Mouse (Mus musculus) common myeloid progenitor, adult 5-6 weeks (primary cell): Measurements from ENCODE around the gene Grip1. TPM values are rescaled to one million over a fixed set of nuclear protein-coding genes. Genes with fewer than 3 reads are reported as not detected.
A peak's percentile ranks its signal among the peaks of the same experiment; 100 is the strongest.

ENCODE experiments used
- ATAC-seq: replicated peaks from 2 replicates; pipeline ENCODE4 v1.8.0; 2016; ENCODE audit warnings: low read depth, mild to moderate bottlenecking, moderate TSS enrichment, inconsistent platforms; ENCODE audit not compliant: poor library complexity, severe bottlenecking
- total RNA-seq: library from RNA; stranded (forward); fragments of 200-1000, 187-1606 nt; gene quantifications from 2 replicates; pipeline ENCODE4 v1.2.3, GENCODE M21; 2017

The Grip1 gene
- total RNA-seq, 1 experiment from 2014 or later: not detected

GRCm38 (mm10) chr10:120005581-120005980 lies 552.0 kb downstream of the Grip1 start:
- no peak for ATAC-seq

- no peak for ATAC-seq
Observed at GRCm38 (mm10) chr10:120012331-120012730, 558.7 kb downstream of the Grip1 start.

- no peak for ATAC-seq
Observed at GRCm38 (mm10) chr10:120015117-120015516, 561.5 kb downstream of the Grip1 start.

GRCm38 (mm10) chr10:120026437-120026836 lies 572.8 kb downstream of the Grip1 start:
- ATAC-seq: no peak

- ATAC-seq: no peak
Observed at GRCm38 (mm10) chr10:120030901-120031300, 577.3 kb downstream of the Grip1 start.

GRCm38 (mm10) chr10:120031316-120031715 lies 577.7 kb downstream of the Grip1 start:
- no peak for ATAC-seq

GRCm38 (mm10) chr10:120033866-120034265 lies 580.2 kb downstream of the Grip1 start:
- ATAC-seq: no peak

GRCm38 (mm10) chr10:120035211-120035733 lies 581.6 kb downstream of the Grip1 start:
- no peak for ATAC-seq

- ATAC-seq: no peak
Observed at GRCm38 (mm10) chr10:120035824-120036223, 582.2 kb downstream of the Grip1 start.

- ATAC-seq: no peak
Observed at GRCm38 (mm10) chr10:120038194-120038593, 584.6 kb downstream of the Grip1 start.

GRCm38 (mm10) chr10:120044237-120044636 lies 590.6 kb downstream of the Grip1 start:
- ATAC-seq: no peak

GRCm38 (mm10) chr10:120044714-120045234 lies 591.1 kb downstream of the Grip1 start:
- ATAC-seq: no peak

GRCm38 (mm10) chr10:120060579-120061237 lies 607.1 kb downstream of the Grip1 start:
- no peak for ATAC-seq

- ATAC-seq: 0 out of 2 replicates have a peak, but pooled peaks have one; percentile 30
Observed at GRCm38 (mm10) chr10:120061238-120062130, 607.9 kb downstream of the Grip1 start.

GRCm38 (mm10) chr10:120064424-120064823 lies 610.8 kb downstream of the Grip1 start:
- peak; percentile 78 for ATAC-seq

GRCm38 (mm10) chr10:120066319-120066718 lies 612.7 kb downstream of the Grip1 start:
- no peak for ATAC-seq

GRCm38 (mm10) chr10:120077850-120078249 lies 624.2 kb downstream of the Grip1 start:
- ATAC-seq: no peak

GRCm38 (mm10) chr10:120092548-120092947 lies 638.9 kb downstream of the Grip1 start:
- no peak for ATAC-seq

GRCm38 (mm10) chr10:120095136-120095535 lies 641.5 kb downstream of the Grip1 start:
- ATAC-seq: no peak

- no peak for ATAC-seq
Observed at GRCm38 (mm10) chr10:120095716-120096115, 642.1 kb downstream of the Grip1 start.

GRCm38 (mm10) chr10:120097564-120097963 lies 643.9 kb downstream of the Grip1 start:
- ATAC-seq: no peak
